Mouse (Mus musculus): ENCODE data around the gene Fes.

- no peak for TF ChIP-seq POLR2A (IDR thresholded peaks at IDR 0.05; ENCODE audit: low read depth, low read length)
- TF ChIP-seq CTCF (conservative IDR thresholded peaks at IDR 0.05; ENCODE audit: insufficient read depth, insufficient read length, low read depth, low read length), result no peak
Observed at GRCm38 (mm10) chr7:80407712-80408111, 20.0 kb upstream of the Fes start.

All from kidney, adult 2 months (tissue).